Mouse (Mus musculus) left cerebral cortex, postnatal 14 days (tissue): Measurements from ENCODE around the gene Uvrag. TPM values are rescaled to one million over a fixed set of nuclear protein-coding genes. Genes with fewer than 3 reads are reported as not detected.
"Not testable (repeated sequence)": the region's sequence is repeated elsewhere in the genome, so short reads cannot be mapped to it uniquely, and the experiment has no call there.

Experiments
- DNase-seq, 2 experiments: peaks; one replicate each; pipeline ENCODE4 v3.0.0; 2021 to 2022; ENCODE audit warnings: low spot score in 2 of 2, mixed read lengths in 1 of 2
- intact Hi-C: fragments of 180-260 bp; cut with DNase I; formaldehyde crosslinking; loops from one replicate; pipeline ENCODE4 v1.15.1; 2025
- total RNA-seq, 2 experiments: library from RNA; stranded (reverse); gene quantifications; 2 replicates each; pipeline ENCODE4 v1.2.3; 2021

Uvrag gene
- total RNA-seq, 2 experiments from 2014 or later: 39.4 to 41.7 TPM

GRCm38 (mm10) chr7:99078805-99079204, 62.1 kb downstream of the Uvrag start:
- intact Hi-C loops: loop anchor here (2.0 to 5.0 kb wide), 3 partner anchors 116 to 337 kb away; partner anchors contain the start of gene Wnt11
- no peak for DNase-seq

- intact Hi-C loops: loop anchor here (5.0 kb wide), 2 partner anchors 240 to 335 kb away; partner anchors contain the start of gene Wnt11
Measured at GRCm38 (mm10) chr7:99077234-99077633, 63.7 kb downstream of the Uvrag start.

DNA sequence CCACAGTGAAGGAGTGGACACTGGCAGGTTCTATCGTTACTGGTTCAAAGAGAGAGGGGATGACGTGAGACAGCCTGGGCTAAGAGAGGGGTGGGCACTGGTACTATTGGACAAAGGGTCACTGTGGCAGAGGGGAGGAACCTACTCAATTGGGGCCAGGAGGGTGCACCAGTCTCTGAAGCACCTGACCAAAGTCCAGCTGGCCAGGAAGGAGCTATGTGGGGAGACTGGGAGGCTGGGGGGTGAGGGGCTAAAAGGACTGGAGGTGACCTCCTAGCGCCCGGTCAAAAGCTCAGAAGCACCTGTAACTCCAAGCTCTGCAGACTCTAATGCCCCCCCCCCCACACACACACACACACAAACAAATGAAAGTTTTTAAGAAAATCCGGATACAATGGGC, 65.8 kb downstream of the Uvrag start:
- intact Hi-C loops: loop anchor here (5.0 kb wide), 2 partner anchors 238 to 333 kb away; partner anchors contain the start of gene Wnt11

More at GRCm38 (mm10) chr7:99077234-99077633, 63.7 kb downstream of the Uvrag start:
- no peak for DNase-seq

DNA sequence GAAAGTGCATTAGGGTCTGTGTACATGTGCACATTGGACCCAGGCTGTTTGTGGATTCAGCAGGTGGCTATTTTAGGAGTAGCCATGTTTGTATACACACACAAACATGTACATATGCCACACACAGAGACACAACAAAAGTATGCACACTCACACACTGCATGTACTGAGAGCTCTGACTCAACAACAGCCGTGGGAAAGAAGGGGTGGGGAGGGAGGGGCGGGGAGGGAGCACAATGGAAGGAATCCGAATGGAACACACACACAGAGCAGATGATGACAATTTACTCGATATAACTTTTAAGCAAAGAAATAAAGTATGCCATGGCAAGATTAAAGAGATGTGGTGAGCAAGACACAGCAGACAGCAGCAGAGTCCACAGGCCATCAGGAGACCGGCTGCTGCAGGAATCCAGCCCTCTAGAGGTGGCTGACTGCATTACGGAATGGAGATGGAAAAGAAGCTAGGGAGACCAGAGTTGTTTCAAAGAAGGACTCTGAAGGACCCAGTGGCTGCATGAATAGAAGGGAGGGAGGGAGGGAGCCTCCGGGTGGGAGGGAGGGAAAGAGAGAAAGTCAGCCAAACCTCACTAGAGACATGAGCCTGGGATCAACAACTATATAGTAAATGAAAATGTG, 67.1 kb downstream of the Uvrag start:
- intact Hi-C loops: no loop called here
- peak; percentile 44 to 56 for DNase-seq

More for the DNA sequence above, 65.8 kb downstream of the Uvrag start:
- DNase-seq: no peak

- no peak for DNase-seq
- intact Hi-C loops: no loop called here
Measured at GRCm38 (mm10) chr7:99067710-99068109, 73.2 kb downstream of the Uvrag start.

DNA sequence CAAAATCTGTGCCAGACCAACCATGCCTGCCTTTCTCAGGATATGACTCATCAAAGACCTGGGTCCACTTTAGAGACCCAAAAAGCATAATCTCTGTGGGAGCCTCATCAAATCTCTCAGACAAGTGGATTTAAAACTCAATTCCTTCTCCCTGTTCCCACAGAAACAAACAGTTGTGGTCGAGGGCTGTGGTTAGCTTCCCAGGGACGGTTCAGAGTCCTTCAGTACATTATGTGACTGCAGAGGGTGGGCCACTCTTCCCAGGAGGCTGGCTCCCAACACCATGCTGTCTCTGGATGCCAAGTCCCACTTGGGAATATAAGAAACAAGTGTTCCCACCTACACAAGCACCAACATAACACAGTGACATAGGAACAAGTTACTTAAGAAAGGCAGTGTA, 75.0 kb downstream of the Uvrag start:
- DNase-seq: no peak
- intact Hi-C loops: no loop called here

DNA sequence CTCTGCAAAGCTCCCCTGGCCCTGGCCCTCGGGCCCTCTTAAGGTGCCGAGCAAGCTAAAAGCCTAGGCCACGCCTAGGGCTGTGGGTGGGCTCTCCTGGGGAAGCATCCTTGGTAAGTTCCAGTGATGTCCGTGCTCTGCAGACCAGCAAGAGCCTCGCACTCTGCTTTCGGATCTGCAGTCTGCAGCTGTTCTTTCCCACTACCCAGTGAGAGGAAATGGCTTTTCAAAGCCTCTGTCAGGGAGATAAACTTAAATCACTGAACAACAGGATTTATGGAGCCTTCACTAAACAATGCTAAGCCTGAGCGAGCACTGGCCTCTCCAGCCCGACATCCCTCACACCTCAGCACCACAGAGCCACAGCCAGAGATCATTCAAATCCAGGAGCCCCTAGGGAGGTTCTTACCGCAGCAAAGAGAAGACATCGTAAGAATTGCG, 75.5 kb downstream of the Uvrag start:
- intact Hi-C loops: no loop called here
- DNase-seq: no peak

- intact Hi-C loops: no loop called here
- DNase-seq: no peak
Measured at GRCm38 (mm10) chr7:99064795-99065194, 76.1 kb downstream of the Uvrag start.

- intact Hi-C loops, DNase-seq: not testable (repeated sequence)
Measured at GRCm38 (mm10) chr7:99062263-99062662, 78.7 kb downstream of the Uvrag start.

- no peak for DNase-seq
- intact Hi-C loops: no loop called here
Measured at GRCm38 (mm10) chr7:99061056-99061680, 79.8 kb downstream of the Uvrag start.

DNA sequence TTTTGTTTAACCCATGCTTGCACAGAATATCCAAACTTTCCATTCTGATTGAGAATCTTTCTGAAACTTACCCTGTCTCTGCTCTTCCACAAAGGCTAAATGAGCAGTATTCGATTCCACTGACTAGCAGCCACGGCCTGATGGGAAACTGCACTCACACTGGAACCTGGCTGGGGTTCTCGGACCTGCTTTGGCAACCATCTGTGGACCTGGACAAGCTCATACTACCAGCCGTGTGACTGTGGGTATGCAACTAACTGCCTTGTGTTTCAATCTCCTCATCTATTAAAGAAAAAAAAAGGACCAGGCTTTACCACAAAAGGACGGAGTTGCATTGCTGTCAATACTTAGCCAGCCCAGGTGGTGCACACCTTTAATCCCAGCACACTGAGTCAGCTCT, 80.5 kb downstream of the Uvrag start:
- intact Hi-C loops: no loop called here
- no peak for DNase-seq

GRCm38 (mm10) chr7:99059934-99060333, 81.0 kb downstream of the Uvrag start:
- no peak for DNase-seq
- intact Hi-C loops: no loop called here

DNA sequence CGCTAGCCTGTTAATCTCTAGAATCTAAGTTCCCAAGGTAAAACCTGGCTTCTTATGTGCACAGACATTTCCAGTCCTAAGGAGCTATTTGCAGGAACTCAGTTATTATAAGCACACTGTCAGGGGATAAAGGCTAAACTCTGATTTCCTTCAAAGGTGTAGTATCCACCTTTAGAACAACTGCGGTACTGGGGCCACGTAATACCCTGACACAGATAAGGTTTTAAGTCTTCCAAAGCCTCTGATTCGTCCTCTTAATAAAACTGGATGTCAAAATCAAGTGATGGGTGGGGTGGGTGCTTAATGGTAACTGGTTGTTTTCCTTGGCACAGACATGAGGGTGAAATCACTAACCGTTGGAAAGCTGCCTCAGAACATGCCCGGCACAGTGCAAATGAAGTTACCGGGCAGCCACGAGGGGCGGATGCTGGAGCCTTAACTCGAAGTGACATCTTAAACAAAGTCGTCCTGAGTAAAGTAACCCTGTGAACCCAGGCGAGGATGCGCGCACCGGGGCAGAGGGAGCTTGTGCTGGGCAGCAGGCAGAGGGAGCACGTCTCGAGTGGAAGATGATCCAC, 83.8 kb downstream of the Uvrag start:
- no peak for DNase-seq
- intact Hi-C loops: no loop called here

DNA sequence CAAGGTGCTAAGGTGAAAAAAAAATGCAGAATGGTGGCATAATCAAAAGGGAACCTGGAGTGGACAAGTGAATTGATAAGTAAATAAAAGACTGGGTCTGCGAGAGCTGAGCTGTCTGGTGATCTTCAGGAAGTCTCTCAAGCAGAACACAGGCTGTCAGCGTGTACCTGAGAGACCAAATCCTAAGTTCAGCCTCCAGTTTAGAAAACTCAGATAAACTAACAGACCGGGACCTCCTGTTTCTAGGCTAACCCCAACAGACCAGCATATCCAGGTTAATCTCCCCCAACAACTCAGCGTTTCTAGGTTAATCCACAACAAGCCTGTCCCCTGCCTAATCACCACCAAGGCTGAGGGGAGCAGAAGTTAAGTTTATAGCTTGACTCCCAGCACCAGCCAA, 87.3 kb downstream of the Uvrag start:
- DNase-seq: no peak
- intact Hi-C loops: no loop called here

DNA sequence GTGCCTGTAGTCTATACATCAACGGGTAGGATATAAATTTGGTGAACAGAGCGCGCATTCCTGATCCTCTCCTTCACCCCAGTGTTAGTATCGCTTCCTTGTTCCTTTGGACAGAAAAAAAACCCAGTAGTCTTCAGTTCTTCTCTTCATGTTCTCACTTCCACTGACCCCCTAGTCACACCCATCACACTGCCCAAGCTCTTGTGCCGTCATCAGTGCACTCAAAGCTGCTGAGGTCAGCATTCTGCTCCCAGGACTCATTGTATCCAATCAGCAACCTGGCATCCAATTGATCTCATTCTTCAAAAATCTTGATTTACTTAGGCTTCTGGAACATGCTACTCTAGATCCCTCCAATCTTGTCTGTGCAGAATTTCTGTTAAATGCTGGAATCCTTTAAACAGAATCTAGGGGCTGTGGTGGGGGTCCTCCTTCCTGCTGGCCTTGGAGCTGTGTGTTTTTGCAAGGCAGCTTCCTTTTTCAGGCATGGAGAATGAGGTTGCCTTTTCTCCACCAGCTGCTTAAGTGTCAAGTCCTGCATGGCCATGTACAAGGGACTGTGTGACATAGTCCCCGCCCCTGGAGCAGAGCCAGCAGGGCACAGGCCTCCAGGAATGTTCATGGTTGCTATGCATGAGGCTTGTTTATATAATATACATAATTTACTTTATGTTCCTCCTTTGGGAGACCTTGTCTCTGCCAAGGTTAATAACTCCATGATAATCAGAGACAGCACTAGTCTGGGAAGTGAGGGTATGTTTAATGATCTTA, 88.3 kb downstream of the Uvrag start:
- intact Hi-C loops: no loop called here
- DNase-seq: no peak

DNA sequence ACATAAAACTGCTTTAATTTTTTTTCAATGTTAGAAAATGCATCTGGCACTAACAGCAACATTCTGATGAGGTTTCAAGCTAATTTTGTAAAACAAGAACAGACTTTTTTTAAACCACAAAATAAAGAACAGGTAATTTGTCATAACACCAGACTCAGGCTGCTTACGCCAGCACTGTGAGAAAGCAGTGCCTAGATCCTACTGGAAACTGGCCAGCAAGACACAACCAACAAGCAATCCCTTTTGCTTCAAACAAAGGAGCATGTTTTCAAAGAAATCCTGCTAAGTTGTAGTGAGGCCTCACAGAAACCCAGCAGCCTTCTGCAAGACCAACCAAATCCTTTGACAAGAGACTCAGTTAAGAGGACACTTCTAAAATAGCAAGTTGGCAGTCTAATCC, 90.1 kb downstream of the Uvrag start:
- DNase-seq: peak; percentile 32 to 45
- intact Hi-C loops: no loop called here

GRCm38 (mm10) chr7:99049897-99050296, 91.0 kb downstream of the Uvrag start:
- intact Hi-C loops: no loop called here
- DNase-seq: no peak

- intact Hi-C loops: no loop called here
- peak; percentile 50 to 77 for DNase-seq
Measured at GRCm38 (mm10) chr7:99046545-99047206, 94.3 kb downstream of the Uvrag start.

DNA sequence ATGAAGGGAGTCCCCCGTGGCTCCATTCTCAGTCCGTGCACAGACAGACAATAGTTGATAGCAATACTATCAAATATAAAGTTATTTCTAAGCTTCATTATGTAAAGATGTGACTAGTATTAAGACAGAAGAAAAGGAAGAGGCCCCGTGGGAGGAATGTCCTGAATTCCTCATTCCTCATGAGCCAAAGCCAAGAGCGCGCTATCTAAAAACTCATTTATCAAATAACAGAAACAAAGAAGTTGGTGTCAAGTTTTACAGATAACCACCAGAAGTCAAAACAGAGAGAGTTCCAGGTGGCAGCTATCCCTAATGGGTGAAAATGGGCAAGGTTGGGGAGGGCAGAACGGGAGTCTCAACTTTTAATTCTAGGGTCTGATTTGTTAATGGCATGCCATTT, 95.4 kb downstream of the Uvrag start:
- intact Hi-C loops: no loop called here
- DNase-seq: no peak
